Mouse (Mus musculus) ES-Bruce4 (cell line): Measurements from ENCODE around the gene Gm5269. TPM values are rescaled to one million over a fixed set of nuclear protein-coding genes. Genes with fewer than 3 reads are reported as not detected.

ENCODE experiments used
- H3K27ac ChIP-seq: 2 replicates; pipeline ENCODE4 v1.5.1; 2012; ENCODE audit warnings: low read length, inconsistent platforms; ENCODE audit not compliant: insufficient read depth
- H3K27me3 ChIP-seq: 2 replicates; pipeline ENCODE4 v1.6.1; 2012; ENCODE audit warnings: mild to moderate bottlenecking, low read length, inconsistent platforms; ENCODE audit not compliant: control insufficient read depth, poor library complexity, insufficient read depth, severe bottlenecking
- H3K36me3 ChIP-seq: 2 replicates; pipeline ENCODE4 v1.6.1; 2012; ENCODE audit warnings: inconsistent platforms, mild to moderate bottlenecking, low read length, moderate library complexity; ENCODE audit not compliant: control insufficient read depth, poor library complexity, insufficient read depth, severe bottlenecking
- H3K4me1 ChIP-seq: one replicate; pipeline ENCODE4 v1.8.1; 2011; ENCODE audit warnings: low read length; ENCODE audit not compliant: control insufficient read depth, insufficient read depth
- H3K4me3 ChIP-seq: 2 replicates; pipeline ENCODE4 v1.5.1; 2011; ENCODE audit warnings: low read depth, mild to moderate bottlenecking, low read length
- H3K9ac ChIP-seq: 2 replicates; pipeline ENCODE4 v1.6.1; 2012; ENCODE audit warnings: low read depth, mild to moderate bottlenecking, inconsistent platforms; ENCODE audit not compliant: poor library complexity, severe bottlenecking
- H3K9me3 ChIP-seq: replicated peaks from 2 replicates; pipeline ENCODE4 v1.6.1; 2012; ENCODE audit warnings: mild to moderate bottlenecking, low read length, inconsistent platforms; ENCODE audit not compliant: control insufficient read depth, poor library complexity, insufficient read depth, severe bottlenecking
- CTCF ChIP-seq: IDR thresholded peaks from one replicate; pipeline ENCODE4 v1.8.1; 2011; ENCODE audit warnings: low read depth, low read length
- EP300 ChIP-seq: IDR thresholded peaks from 2 replicates; pipeline ENCODE4 v1.6.1; 2011; ENCODE audit warnings: low read depth, low read length; ENCODE audit not compliant: insufficient read depth
- POLR2A ChIP-seq: IDR thresholded peaks from one replicate; pipeline ENCODE4 v1.8.1; 2011; ENCODE audit warnings: low read length; ENCODE audit not compliant: insufficient read depth
- polyA plus RNA-seq: library from polyadenylated mRNA; stranded (reverse); fragments of >200 nt; gene quantifications from 2 replicates; pipeline ENCODE4 v1.2.4, GENCODE M21; 2011; ENCODE audit warnings: low read depth; ENCODE audit not compliant: missing spikeins, insufficient read depth, insufficient read length

Gene Gm5269
- polyA plus RNA-seq = 146 and 181 TPM in 2 replicates

DNA sequence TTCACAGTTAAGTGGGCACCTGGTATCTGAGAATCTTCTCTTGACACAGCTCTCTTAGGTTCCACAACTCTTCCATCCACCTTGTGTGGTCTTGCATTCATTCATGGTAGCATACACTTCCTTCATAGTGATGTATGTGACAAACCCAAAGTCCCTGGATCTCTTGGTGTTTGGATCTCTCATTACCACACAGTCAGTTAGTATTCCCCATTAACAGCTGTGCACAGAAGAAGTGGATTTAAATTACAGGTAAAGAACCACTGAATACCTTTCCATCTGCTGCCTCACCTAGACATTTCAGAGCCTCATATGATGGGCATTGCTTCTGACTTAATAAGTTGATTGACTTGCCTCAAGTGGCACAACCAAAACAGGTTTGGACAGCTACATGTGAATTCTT is at the start of gene Gm5269:
Gene Gm5269, minus strand, starts transcription at position 101 of the 400 bp plus-strand sequence.
- Histone ChIP-seq H3K27ac (no peak within 1 kb of the TSS), H3K27me3 (no peaks in the 10 kb centered on the region), H3K9me3 (no peaks in the 10 kb centered on the region), H3K4me3 (no peak within 1 kb of the TSS), H3K9ac (no peak within 1 kb of the TSS), H3K36me3 (no peaks in the 10 kb centered on the region), H3K4me1 (no peaks in the 10 kb centered on the region)
- TF ChIP-seq POLR2A (no peak), CTCF (no peak), EP300 (no peak)

DNA sequence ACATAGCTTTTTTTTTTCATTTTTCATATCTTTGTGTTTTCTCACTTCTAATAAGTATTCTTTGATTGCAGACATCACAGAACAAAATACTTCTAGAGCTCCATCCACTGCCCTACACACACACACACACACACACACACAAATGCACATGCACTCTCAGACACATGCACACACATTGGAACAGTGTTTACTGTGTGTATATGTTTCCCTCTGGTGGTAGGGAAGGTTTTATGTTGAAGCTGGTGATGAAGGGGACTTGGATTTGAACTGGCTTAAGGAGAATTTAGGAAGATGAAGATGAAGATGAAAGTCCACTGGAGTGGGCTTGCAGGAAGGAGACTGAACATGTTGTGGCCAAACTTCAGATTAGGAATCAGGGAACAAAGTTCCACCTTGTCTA is 41.1 kb upstream of the Gm5269 start:
- no peaks in the 10 kb centered on the region for H3K36me3 ChIP-seq
- no peak overlapping the region for H3K27ac ChIP-seq
- no peak overlapping the region for H3K9ac ChIP-seq
- no peak overlapping the region for H3K4me3 ChIP-seq
- no peak for TF ChIP-seq CTCF
- TF ChIP-seq EP300 = no peak
- TF ChIP-seq POLR2A = no peak
- no peaks in the 10 kb centered on the region for H3K4me1 ChIP-seq
- H3K27me3 ChIP-seq = no peaks in the 10 kb centered on the region; the same call in 1 of the 2 replicates
- no peaks in the 10 kb centered on the region for H3K9me3 ChIP-seq

DNA sequence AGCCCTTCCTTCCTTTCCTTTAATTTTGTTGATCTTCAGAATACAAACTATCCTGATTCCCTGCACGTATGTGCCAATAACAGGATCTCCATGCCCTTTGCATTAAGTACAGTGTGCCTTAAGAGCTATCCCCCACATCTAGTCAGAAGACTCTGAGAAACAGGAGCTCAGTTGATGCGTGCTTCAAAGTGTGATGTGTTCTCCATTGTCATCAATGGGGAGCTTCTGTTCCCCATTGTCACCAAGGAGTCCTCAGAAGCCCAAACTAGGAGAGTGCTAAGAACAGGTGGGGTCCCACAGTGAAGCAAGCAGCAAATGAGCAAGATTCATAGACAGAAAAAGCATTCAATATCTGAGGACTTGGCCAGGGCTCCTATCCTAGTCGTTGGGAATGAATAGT is 36.8 kb upstream of the Gm5269 start:
- no peaks in the 10 kb centered on the region for H3K9me3 ChIP-seq
- TF ChIP-seq POLR2A = no peak
- TF ChIP-seq EP300 = no peak
- TF ChIP-seq CTCF = no peak
- no peak overlapping the region for H3K9ac ChIP-seq
- H3K4me1 ChIP-seq = no peaks in the 10 kb centered on the region
- no peak overlapping the region; the same call in 1 of the 2 replicates for H3K27ac ChIP-seq
- no peaks in the 10 kb centered on the region; the same call in 1 of the 2 replicates for H3K27me3 ChIP-seq
- H3K36me3 ChIP-seq = no peaks in the 10 kb centered on the region
- no peak overlapping the region for H3K4me3 ChIP-seq

GRCm38 (mm10) chr1:45926393-45926763 is 36.3 kb upstream of the Gm5269 start, which contains the start of gene Slc40a1:
Slc40a1 (minus strand) TSS chr1:45926523.
- no peaks in the 10 kb centered on the region; the same call in 1 of the 2 replicates for H3K27me3 ChIP-seq
- peak within 1 kb of the TSS; percentile 64 for H3K9ac ChIP-seq
- no peak for TF ChIP-seq POLR2A
- no peak for TF ChIP-seq CTCF
- no peak for TF ChIP-seq EP300
- H3K9me3 ChIP-seq = no peaks in the 10 kb centered on the region
- peak within 1 kb of the TSS; percentile 89 for H3K4me3 ChIP-seq
- no peaks in the 10 kb centered on the region for H3K4me1 ChIP-seq
- H3K36me3 ChIP-seq = no peaks in the 10 kb centered on the region
- H3K27ac ChIP-seq = peak within 1 kb of the TSS; percentile 43

GRCm38 (mm10) chr1:45925500-45926392 is 35.7 kb upstream of the Gm5269 start:
- Histone ChIP-seq H3K4me1 (no peaks in the 10 kb centered on the region), H3K4me3 (peak overlapping the region; percentile 89), H3K9ac (peak overlapping the region; percentile 64), H3K27ac (peak overlapping the region; percentile 43), H3K9me3 (no peaks in the 10 kb centered on the region), H3K27me3 (no peaks in the 10 kb centered on the region; the same call in 1 of the 2 replicates), H3K36me3 (no peaks in the 10 kb centered on the region)
- TF ChIP-seq EP300 (peak; percentile 64), CTCF (no peak)

DNA sequence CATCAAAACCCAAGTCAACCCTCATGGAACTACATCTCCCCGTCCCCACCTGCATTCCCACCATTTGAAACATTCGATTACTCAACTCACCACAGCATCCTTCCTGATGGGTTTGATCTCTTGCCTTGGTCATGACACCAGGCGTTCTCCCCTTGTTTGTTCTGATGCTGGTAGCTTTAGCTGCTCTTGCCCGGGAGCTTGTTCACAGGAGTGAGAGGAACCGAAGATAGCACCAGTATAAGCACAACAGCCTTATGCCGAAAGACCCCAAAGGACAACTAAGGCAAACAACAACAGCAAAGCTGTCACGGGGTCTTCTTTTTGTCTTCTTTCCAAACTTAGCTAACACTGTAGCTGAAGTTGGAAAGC is 35.0 kb upstream of the Gm5269 start:
- Histone ChIP-seq H3K36me3 (no peaks in the 10 kb centered on the region), H3K9ac (peak overlapping the region; percentile 64), H3K4me1 (no peaks in the 10 kb centered on the region), H3K27me3 (no peaks in the 10 kb centered on the region; the same call in 1 of the 2 replicates), H3K4me3 (peak overlapping the region; percentile 89), H3K27ac (peak overlapping the region; percentile 21; the same call in 1 of the 2 replicates), H3K9me3 (no peaks in the 10 kb centered on the region)
- TF ChIP-seq EP300 = no peak
- TF ChIP-seq POLR2A = no peak
- no peak for TF ChIP-seq CTCF
